Mouse (Mus musculus) neural tube, embryonic 14.5 days (tissue): Measurements from ENCODE around the gene Col8a2. TPM values are rescaled to one million over a fixed set of nuclear protein-coding genes. Genes with fewer than 3 reads are reported as not detected.

Experiments
- ATAC-seq: fragments of 200-750 bp; cut with Nextera tagmentation; 2 replicates; pipeline ENCODE4 v1.8.0; 2017; ENCODE audit warnings: low read depth, mild to moderate bottlenecking, moderate TSS enrichment, moderate library complexity
- H3K27ac ChIP-seq: fragments of 300-500 bp; sonication (generic); 2 replicates; pipeline ENCODE4 v1.5.1; 2014; ENCODE audit warnings: low read depth, mild to moderate bottlenecking, control low read depth, low read length, moderate library complexity, mixed read lengths
- H3K27me3 ChIP-seq: fragments of 300-500 bp; sonication (generic); 2 replicates; pipeline ENCODE4 v1.6.1; 2014; ENCODE audit warnings: low read length; ENCODE audit not compliant: control insufficient read depth, insufficient read depth
- H3K36me3 ChIP-seq: fragments of 300-500 bp; sonication (generic); 2 replicates; pipeline ENCODE4 v1.6.1; 2014; ENCODE audit warnings: low read length, mixed read lengths; ENCODE audit not compliant: control insufficient read depth, insufficient read depth
- H3K4me1 ChIP-seq: fragments of 300-500 bp; sonication (generic); 2 replicates; pipeline ENCODE4 v1.6.1; 2014; ENCODE audit warnings: low read length; ENCODE audit not compliant: control insufficient read depth, insufficient read depth
- H3K4me2 ChIP-seq: fragments of 300-500 bp; sonication (generic); 2 replicates; pipeline ENCODE4 v1.6.1; 2014; ENCODE audit warnings: mild to moderate bottlenecking, low read depth, low read length, control low read depth
- H3K4me3 ChIP-seq: fragments of 300-500 bp; sonication (generic); 2 replicates; pipeline ENCODE4 v1.5.1; 2014; ENCODE audit warnings: low read depth, low read length, control low read depth, mixed read lengths
- H3K9ac ChIP-seq: fragments of 300-500 bp; sonication (generic); replicated peaks from 2 replicates; pipeline ENCODE4 v1.6.1; 2014; ENCODE audit warnings: low read depth, mild to moderate bottlenecking, control low read depth, low read length, mixed read lengths
- H3K9me3 ChIP-seq: fragments of 300-500 bp; sonication (generic); 2 replicates; pipeline ENCODE4 v1.6.1; 2016; ENCODE audit warnings: low read length; ENCODE audit not compliant: control insufficient read depth
- WGBS: fragments of 180-500 bp; shearing (Covaris S2); extraction: QIAGEN DNeasy Blood & Tissue Kit; methylation state at CpG from one replicate; pipeline ENCODE4 v1.1.7; 2014; 5-methylcytosine and 5-hydroxymethylcytosine counted together
- polyA plus RNA-seq: library from polyadenylated mRNA; unstranded; fragments of >200 nt; fragmentation: Nextera tagmentation; extraction: Ambion mirVana; gene quantifications from 2 replicates; pipeline ENCODE4 v1.2.1, GENCODE M21; 2014

Gene Col8a2
- polyA plus RNA-seq, 1 experiment from 2014 or later = 1.3 TPM

DNA sequence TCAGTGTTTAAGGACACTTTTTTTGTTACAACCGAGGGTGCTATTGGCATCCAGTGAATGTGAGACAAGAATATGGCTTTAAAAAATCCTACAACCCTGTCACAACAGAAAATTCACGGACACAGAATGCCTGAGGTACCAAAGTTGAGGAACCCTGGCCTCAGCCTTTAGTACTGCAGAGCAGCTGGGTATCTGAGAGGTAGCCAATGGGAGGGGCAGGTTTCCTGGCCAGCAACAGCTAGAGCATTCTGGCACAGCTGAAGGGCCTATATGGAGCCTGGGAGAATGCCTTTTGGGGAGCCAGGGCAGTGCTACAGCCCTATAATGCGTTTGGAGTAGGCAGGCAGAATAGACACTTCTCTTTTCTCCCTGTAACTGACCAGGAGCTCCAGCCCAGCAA lies 27.5 kb upstream of the Col8a2 start:
- no peak overlapping the region; the same call in 1 of the 2 replicates for H3K4me2 ChIP-seq
- no peaks in the 10 kb centered on the region for H3K27me3 ChIP-seq
- H3K9ac ChIP-seq = no peak overlapping the region; the same call in 1 of the 2 replicates
- no peaks in the 10 kb centered on the region for H3K36me3 ChIP-seq
- no peak for ATAC-seq
- WGBS = 26% methylated on average over 3 of the region's 3 CpGs
- H3K4me1 ChIP-seq = peaks cover 47% of the 10 kb centered on the region
- H3K4me3 ChIP-seq = no peak overlapping the region
- H3K9me3 ChIP-seq = no peaks in the 10 kb centered on the region
- peak overlapping the region; percentile 40 for H3K27ac ChIP-seq

DNA sequence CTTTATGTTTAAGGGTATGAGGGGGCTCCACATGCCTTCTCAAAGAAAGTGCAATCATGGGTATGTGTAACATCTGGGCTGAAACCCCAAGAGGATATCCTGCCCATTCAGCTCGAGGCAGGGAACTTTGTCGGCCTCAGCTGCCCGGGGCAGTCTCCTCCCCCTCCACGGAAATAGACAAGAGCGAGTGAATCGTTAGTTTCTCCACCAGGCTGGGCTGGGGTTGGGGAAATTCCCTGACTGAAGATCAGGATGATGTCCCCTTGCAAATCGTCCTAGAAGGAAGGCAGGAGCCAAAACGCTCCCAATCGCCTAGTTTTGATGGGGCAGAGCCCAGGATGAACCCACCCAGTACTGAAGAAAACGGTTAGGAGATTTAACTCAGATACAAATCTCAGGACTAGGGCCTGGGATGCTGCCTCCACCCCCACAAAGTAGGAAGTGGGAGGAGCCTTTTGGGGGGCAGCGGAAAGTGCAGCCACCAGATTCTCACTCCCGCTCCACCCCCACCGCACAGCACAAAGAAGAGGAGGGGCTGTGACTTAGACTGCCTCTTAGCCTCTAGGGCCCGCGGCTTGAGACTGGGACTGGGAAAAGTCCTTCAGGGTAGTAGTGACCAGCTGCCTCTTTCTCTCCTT lies 27.0 kb upstream of the Col8a2 start:
- Histone ChIP-seq H3K27me3 (no peaks in the 10 kb centered on the region), H3K9ac (no peak overlapping the region; the same call in 1 of the 2 replicates), H3K4me3 (peak overlapping the region; percentile 1; the same call in 1 of the 2 replicates), H3K36me3 (no peaks in the 10 kb centered on the region), H3K4me1 (peaks cover 41% of the 10 kb centered on the region), H3K4me2 (peak overlapping the region; percentile 28; the same call in 1 of the 2 replicates), H3K27ac (peak overlapping the region; percentile 67), H3K9me3 (no peaks in the 10 kb centered on the region)
- under 1% methylated on average over 15 of the region's 15 CpGs for WGBS
- no peak for ATAC-seq

DNA sequence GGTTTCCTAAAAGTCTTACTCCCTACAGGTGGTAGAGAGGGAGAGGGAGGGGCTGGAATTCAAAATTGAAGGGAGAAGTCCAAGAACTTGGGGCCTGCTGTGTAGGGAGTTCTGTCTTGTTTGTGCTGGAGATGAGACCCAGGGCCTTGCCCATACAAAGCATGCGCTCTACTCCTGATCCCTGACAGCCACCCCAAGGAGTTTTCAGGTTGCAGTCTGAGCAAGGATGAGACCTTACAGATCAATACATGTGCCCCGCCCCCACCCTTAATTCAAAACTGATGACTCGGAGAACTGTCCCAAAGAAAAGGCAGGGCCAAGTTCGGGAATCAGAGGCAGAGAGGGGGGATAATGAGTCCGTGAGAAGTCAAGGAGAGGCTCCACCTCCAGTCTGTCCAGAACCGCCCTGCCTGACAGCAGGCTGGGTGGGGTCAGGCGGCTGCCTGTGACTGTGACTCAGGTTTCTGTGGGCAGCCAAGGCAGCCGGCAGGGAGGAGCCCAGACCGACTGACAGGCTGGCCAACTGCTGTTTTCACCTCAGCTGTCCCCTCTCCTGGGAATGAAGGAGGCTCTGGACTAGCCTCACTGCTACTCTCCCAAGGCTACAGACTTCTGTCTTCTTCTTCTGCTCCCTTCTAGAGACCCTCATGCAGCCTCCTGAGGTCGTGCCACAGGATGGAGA lies 25.9 kb upstream of the Col8a2 start:
- H3K9ac ChIP-seq = no peak overlapping the region
- WGBS = 10% methylated on average over 10 of the region's 10 CpGs
- no peaks in the 10 kb centered on the region for H3K9me3 ChIP-seq
- no peaks in the 10 kb centered on the region for H3K36me3 ChIP-seq
- no peak overlapping the region for H3K4me3 ChIP-seq
- ATAC-seq = no peak
- H3K4me1 ChIP-seq = peaks cover 39% of the 10 kb centered on the region
- H3K27me3 ChIP-seq = no peaks in the 10 kb centered on the region
- no peak overlapping the region for H3K4me2 ChIP-seq
- H3K27ac ChIP-seq = peak overlapping the region; percentile 44; the same call in 1 of the 2 replicates

DNA sequence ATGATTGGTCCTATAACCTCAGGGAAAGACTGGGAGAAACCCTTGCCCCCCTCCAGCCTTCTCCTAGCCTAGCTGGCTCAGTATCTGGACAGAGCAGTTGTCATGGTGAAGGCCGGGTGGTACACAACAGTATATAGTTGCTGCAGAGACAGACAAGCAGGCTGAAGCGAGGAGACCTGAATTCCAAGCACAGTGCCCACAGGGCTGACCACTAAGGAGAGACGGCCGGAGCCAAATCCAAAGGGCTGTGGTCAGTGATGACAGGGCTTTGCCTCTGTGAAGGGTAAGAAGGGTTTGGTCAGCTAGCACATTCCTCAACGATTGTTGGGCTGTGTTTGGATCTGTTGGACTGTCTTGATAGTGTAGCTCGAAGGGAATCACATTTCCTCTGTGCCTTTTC lies 25.3 kb upstream of the Col8a2 start:
- Histone ChIP-seq H3K27ac (no peak overlapping the region), H3K4me2 (no peak overlapping the region), H3K27me3 (no peaks in the 10 kb centered on the region), H3K4me1 (peaks cover 39% of the 10 kb centered on the region), H3K4me3 (no peak overlapping the region), H3K9me3 (no peaks in the 10 kb centered on the region), H3K36me3 (no peaks in the 10 kb centered on the region), H3K9ac (no peak overlapping the region)
- ATAC-seq = no peak
- WGBS = 75% methylated on average over 6 of the region's 6 CpGs

DNA sequence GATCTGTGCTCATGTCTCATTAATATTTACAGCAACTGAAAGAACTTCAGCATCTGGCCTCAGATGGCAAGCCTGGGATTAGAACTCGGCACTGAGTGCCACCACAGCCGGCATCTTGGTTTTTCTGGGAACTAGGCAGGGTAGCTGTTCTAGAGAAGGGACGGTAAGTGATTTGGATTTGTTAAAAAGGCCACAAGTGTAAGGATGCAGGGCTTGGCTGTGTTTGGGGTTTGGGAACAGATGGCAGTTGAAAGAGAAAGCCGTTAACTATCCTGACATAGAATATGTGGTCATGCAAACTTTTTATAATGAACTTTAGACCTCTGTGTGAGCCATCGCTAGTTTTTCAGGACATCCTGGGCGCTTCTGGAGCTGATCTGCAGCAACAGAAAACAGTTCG lies 24.9 kb upstream of the Col8a2 start:
- Histone ChIP-seq H3K27ac (no peak overlapping the region), H3K4me1 (peaks cover 39% of the 10 kb centered on the region), H3K9ac (no peak overlapping the region), H3K4me3 (no peak overlapping the region), H3K9me3 (no peaks in the 10 kb centered on the region), H3K27me3 (no peaks in the 10 kb centered on the region), H3K36me3 (no peaks in the 10 kb centered on the region), H3K4me2 (no peak overlapping the region; the same call in 1 of the 2 replicates)
- no peak for ATAC-seq
- 50% methylated on average over 7 of the region's 7 CpGs for WGBS

DNA sequence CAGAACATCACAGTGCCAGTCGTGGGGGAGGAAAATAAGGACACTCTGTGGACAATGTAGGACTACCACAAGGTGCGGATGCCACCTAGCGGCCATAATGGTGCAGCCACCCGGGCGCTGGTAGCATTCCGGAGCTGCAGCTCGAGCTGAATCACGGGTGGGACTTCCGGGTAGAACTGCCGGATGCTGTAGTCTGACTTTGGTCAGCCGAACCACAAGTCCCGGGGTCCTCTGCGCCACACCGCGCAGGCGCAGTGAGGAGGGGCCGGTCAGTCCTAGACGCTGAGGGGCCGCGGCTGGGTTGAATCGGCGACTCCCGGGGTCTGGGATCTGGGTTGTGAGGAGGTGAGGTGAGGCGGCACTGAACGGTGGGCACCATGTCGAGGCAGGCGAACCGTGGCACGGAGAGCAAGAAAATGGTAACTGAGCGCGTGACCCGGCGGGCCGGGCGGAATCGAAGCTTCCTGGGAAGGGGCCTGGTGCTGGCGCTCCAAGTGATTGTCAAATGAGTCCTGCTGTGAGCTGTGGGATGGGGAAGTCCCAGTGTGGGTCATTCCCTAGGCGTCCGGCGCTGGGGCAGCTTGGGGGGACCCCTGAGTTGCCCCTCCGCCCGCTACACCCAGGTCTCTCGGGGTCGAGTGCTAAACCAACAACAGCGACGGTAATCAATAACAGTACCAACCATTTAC lies 24.3 kb upstream of the Col8a2 start, which contains the start of gene Trappc3:
TSS of gene Trappc3 (plus strand) at position 207 of the 689 bp plus-strand sequence.
- Histone ChIP-seq H3K4me3 (peak within 1 kb of the TSS; percentile 71), H3K4me1 (peaks cover 36% of the 10 kb centered on the region), H3K27me3 (no peaks in the 10 kb centered on the region), H3K36me3 (no peaks in the 10 kb centered on the region), H3K4me2 (peak within 1 kb of the TSS; percentile 87), H3K9ac (peak within 1 kb of the TSS; percentile 90), H3K9me3 (no peaks in the 10 kb centered on the region), H3K27ac (no peak within 1 kb of the TSS)
- ATAC-seq = peak; percentile 96
- WGBS = under 1% methylated on average over 46 of the region's 46 CpGs

DNA sequence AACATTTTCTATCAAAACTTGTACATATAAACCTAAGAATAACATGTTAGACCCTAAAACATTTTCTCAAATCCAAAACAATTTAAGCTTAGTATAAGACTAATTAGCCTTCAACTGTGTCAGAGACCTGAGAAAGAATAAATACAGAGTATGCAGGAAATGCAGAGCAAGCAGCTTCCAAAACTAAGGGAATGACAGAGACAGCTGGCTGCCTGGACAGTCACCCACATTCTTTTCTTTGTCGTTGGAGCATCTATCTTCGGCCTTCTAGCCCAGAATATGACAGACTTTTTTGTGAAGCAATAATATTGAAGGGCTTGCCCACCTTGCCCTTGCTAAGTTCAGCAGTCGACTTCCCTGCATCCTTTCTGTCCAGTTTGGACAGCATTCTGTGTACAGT lies 17.3 kb upstream of the Col8a2 start:
- Histone ChIP-seq H3K4me1 (no peaks in the 10 kb centered on the region), H3K9me3 (no peaks in the 10 kb centered on the region), H3K4me2 (no peak overlapping the region), H3K9ac (no peak overlapping the region), H3K36me3 (peaks cover 16% of the 10 kb centered on the region; the same call in 1 of the 2 replicates), H3K4me3 (no peak overlapping the region), H3K27me3 (no peaks in the 10 kb centered on the region), H3K27ac (no peak overlapping the region)
- ATAC-seq = no peak
- 79% methylated on average over 3 of the region's 3 CpGs for WGBS

DNA sequence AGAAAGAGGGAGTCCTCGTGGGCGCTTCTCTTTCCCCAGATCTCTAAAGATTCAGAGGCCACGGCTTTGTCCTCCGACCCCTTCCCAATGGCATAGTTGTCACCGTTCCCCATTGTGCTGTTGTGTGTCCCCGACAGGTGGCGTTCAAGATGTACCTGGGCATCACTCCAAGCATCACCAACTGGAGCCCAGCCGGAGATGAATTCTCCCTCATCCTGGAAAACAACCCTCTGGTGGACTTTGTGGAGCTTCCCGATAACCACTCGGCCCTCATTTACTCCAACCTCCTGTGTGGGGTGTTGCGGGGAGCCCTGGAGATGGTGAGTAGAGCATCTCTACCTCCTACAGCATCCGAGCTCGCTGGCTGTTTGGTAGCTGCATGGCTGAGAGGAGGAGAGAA lies 12.8 kb upstream of the Col8a2 start:
- Histone ChIP-seq H3K4me3 (no peak overlapping the region), H3K4me1 (no peaks in the 10 kb centered on the region), H3K27ac (no peak overlapping the region), H3K9ac (no peak overlapping the region), H3K27me3 (no peaks in the 10 kb centered on the region), H3K4me2 (no peak overlapping the region), H3K9me3 (no peaks in the 10 kb centered on the region), H3K36me3 (peaks cover 21% of the 10 kb centered on the region; the same call in 1 of the 2 replicates)
- ATAC-seq = no peak
- WGBS = 83% methylated on average over 13 of the region's 13 CpGs

DNA sequence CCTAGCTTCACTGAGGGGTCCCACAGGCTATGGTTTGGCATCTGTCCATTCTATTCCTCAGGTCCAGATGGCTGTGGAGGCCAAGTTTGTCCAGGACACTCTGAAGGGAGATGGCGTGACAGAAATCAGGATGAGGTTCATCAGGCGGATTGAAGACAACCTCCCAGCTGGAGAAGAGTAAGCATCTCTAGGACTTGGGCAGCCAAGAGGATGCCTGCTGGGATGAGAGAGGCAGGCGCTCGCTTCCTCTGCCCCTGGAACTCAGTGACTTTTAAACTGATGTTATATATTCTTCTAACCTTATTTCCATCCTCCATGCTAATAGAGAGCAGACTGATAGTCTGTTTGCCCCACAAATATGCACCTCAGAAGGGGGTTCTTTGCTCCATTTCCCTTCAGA lies 11.5 kb upstream of the Col8a2 start:
- Histone ChIP-seq H3K4me2 (no peak overlapping the region), H3K27ac (no peak overlapping the region), H3K36me3 (peaks cover 21% of the 10 kb centered on the region; the same call in 1 of the 2 replicates), H3K9me3 (no peaks in the 10 kb centered on the region), H3K4me3 (no peak overlapping the region), H3K9ac (no peak overlapping the region), H3K27me3 (no peaks in the 10 kb centered on the region), H3K4me1 (no peaks in the 10 kb centered on the region)
- 93% methylated on average over 4 of the region's 4 CpGs for WGBS
- ATAC-seq = no peak
